8 mouse cellular contexts compared by ENCODE assay signal in the genomic region with DNA sequence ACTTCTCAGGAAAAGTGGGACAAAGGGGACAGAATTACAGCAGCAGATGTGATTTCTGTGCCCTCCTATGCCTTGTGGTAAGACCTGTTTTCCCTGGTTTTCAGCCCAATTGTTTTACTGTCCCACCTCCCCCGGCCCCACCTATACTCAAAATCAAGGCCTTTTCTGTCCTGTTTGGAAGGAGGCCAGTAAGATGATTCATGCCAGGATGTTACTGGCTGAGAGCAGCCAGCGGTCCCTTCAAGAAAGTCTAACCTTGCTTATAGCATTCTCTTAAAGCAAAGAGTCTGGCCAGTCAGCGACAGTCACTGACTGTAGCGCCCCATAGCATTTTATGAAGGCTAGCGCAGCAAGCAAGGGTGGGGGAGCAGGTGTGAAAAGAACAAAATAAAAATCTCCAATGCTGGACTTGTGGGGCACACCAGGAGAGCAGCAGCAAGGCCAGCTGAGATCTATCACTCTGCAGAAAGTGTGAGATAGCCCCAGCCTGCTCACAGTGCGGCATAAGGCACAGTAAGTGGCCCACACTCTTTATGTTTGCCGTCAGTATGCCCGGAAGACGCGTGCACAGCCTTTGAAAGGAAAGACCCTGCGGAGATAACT. TPM values are rescaled to one million over a fixed set of nuclear protein-coding genes. Genes with fewer than 3 reads are reported as not detected.
DNase-seq lines count a peak whose midpoint lies in the region; ATAC-seq and TF ChIP-seq lines count a peak whose summit lies in the region.

No protein-coding gene starts in this region.

- H3K27ac ChIP-seq in neural tube, embryonic 13.5 days (replicated peaks): peak overlapping the region; percentile 52
- peak overlapping the region; percentile 93 for H3K27ac ChIP-seq in brown adipose tissue, adult 24 weeks (replicated peaks; ENCODE audit: low read depth, low read length)
- peak overlapping the region; percentile 53 for H3K27ac ChIP-seq in hindbrain, embryonic 15.5 days (replicated peaks)
- H3K27ac ChIP-seq in lung, postnatal 0 days (ENCODE audit: low read length): peak overlapping the region; percentile 84

- no peaks in the 10 kb centered on the region for H3K36me3 ChIP-seq in neural tube, embryonic 13.5 days
- H3K36me3 ChIP-seq in hindbrain, embryonic 15.5 days: no peaks in the 10 kb centered on the region
- peaks cover 5% of the 10 kb centered on the region; the same call in 1 of the 2 replicates for H3K36me3 ChIP-seq in lung, postnatal 0 days (ENCODE audit: insufficient read depth, low read length)

- TF ChIP-seq CTCF in lung, postnatal 0 days (IDR thresholded peaks at IDR 0.05): no peak; the same call in 1 of the 2 replicates

- DNase-seq in neural tube, embryonic 10.5 days (ENCODE audit: extremely low spot score, low spot score): no peak
- peak; percentile 48 for DNase-seq in lung, postnatal 0 days (ENCODE audit: low spot score)
- DNase-seq in left cerebral cortex, adult 8-10 months (ENCODE audit: low spot score in 2 of 2): no peak
- DNase-seq in spleen, postnatal 4 days (ENCODE audit: low spot score in 2 of 2): no peak
- DNase-seq in cerebellum, postnatal 25 days: no peak

- no peak for TF ChIP-seq EP300 in lung, postnatal 0 days (IDR thresholded peaks at IDR 0.05)

- WGBS in neural tube, embryonic 13.5 days: 64% methylated on average over 11 of the region's 11 CpGs
- WGBS in hindbrain, embryonic 15.5 days: 69% methylated on average over 11 of the region's 11 CpGs
- WGBS in lung, postnatal 0 days: 43% methylated on average over 11 of the region's 11 CpGs

- H3K4me3 ChIP-seq in neural tube, embryonic 13.5 days: no peak overlapping the region
- peak overlapping the region; percentile 26; the same call in 1 of the 2 replicates for H3K4me3 ChIP-seq in brown adipose tissue, adult 24 weeks (ENCODE audit: insufficient read depth, low read depth, low read length)
- H3K4me3 ChIP-seq in hindbrain, embryonic 15.5 days: no peak overlapping the region
- no peak overlapping the region for H3K4me3 ChIP-seq in lung, postnatal 0 days (ENCODE audit: low read depth, low read length)

- no peak overlapping the region for H3K4me2 ChIP-seq in neural tube, embryonic 13.5 days
- no peak overlapping the region for H3K4me2 ChIP-seq in hindbrain, embryonic 15.5 days
- no peak overlapping the region; the same call in 1 of the 2 replicates for H3K4me2 ChIP-seq in lung, postnatal 0 days (replicated peaks; ENCODE audit: low read depth, low read length)

- H3K9ac ChIP-seq in neural tube, embryonic 13.5 days: no peak overlapping the region
- H3K9ac ChIP-seq in hindbrain, embryonic 15.5 days: no peak overlapping the region
- no peak overlapping the region for H3K9ac ChIP-seq in lung, postnatal 0 days (replicated peaks; ENCODE audit: low read depth)

- peaks cover 10% of the 10 kb centered on the region for H3K4me1 ChIP-seq in neural tube, embryonic 13.5 days (replicated peaks)
- peaks cover 51% of the 10 kb centered on the region for H3K4me1 ChIP-seq in brown adipose tissue, adult 24 weeks (ENCODE audit: control insufficient read depth, insufficient read depth, insufficient read length, low read length)
- H3K4me1 ChIP-seq in hindbrain, embryonic 15.5 days (replicated peaks): peaks cover 15% of the 10 kb centered on the region
- peaks cover 10% of the 10 kb centered on the region; the same call in 1 of the 2 replicates for H3K4me1 ChIP-seq in lung, postnatal 0 days (ENCODE audit: insufficient read depth, low read depth, low read length)

- H3K27me3 ChIP-seq in neural tube, embryonic 13.5 days: no peaks in the 10 kb centered on the region
- H3K27me3 ChIP-seq in hindbrain, embryonic 15.5 days: no peaks in the 10 kb centered on the region
- H3K27me3 ChIP-seq in lung, postnatal 0 days (replicated peaks; ENCODE audit: insufficient read depth, low read length): no peaks in the 10 kb centered on the region

- H3K9me3 ChIP-seq in neural tube, embryonic 13.5 days: no peaks in the 10 kb centered on the region
- no peaks in the 10 kb centered on the region for H3K9me3 ChIP-seq in hindbrain, embryonic 15.5 days
- no peaks in the 10 kb centered on the region for H3K9me3 ChIP-seq in lung, postnatal 0 days (ENCODE audit: low read length)

- no peak for ATAC-seq in neural tube, embryonic 13.5 days (ENCODE audit: low read depth)
- ATAC-seq in hindbrain, embryonic 15.5 days (ENCODE audit: low FRiP score, low read depth): no peak
- peak; percentile 47 for ATAC-seq in lung, postnatal 0 days

RNA-seq across cellular contexts. Expression of gene Epas1, which starts 47.8 kb away (rescaled TPM):
- 5.5 and 5.8 TPM in 2 replicates for polyA plus RNA-seq in neural tube, embryonic 13.5 days (2015; fragmentation: Nextera tagmentation; extraction: Ambion mirVana)
- polyA plus RNA-seq in brown adipose tissue, adult 24 weeks (2012; ENCODE audit: insufficient read depth, insufficient read length, missing spikeins): 196 and 238 TPM in 2 replicates
- polyA plus RNA-seq in hindbrain, embryonic 15.5 days (2015; fragmentation: Nextera tagmentation; extraction: Ambion mirVana): 5.7 and 6.3 TPM in 2 replicates
- 89.8 and 98.3 TPM in 2 replicates for polyA plus RNA-seq in lung, postnatal 0 days (2015; fragmentation: Nextera tagmentation; extraction: Ambion mirVana)
- 100 to 1,000 TPM in 1 of 4 experiments, 10 to 100 TPM in 3; 92.7 to 101 (median 97.1) TPM for total RNA-seq in left cerebral cortex, adult 8-10 months (2022)

Comparison
In these comparisons a context has a peak if more than half of its experiments do, and no peak if none do; other contexts are left out.
1. RNA of gene Epas1, which starts 47.8 kb away (polyA plus RNA-seq): 196 to 238 TPM in brown adipose tissue, adult 24 weeks and 89.8 to 98.3 TPM in lung, postnatal 0 days; 5.7 to 6.3 TPM in hindbrain, embryonic 15.5 days and 5.5 to 5.8 TPM in neural tube, embryonic 13.5 days; every median in the first group is over 10 times any median in the second.
2. Peak in every context shown above with its lines, with median percentiles within 50 percentile points of each other: H3K27ac ChIP-seq.